Mouse (Mus musculus) naive thymus-derived CD4-positive, alpha-beta T cell, adult 2 months (primary cell): ENCODE data around the gene Herc3.

Experiments
- DNase-seq: peaks from one replicate; pipeline ENCODE4 v3.0.0-alpha.2; 2011; ENCODE audit warnings: low read depth

Herc3 gene

GRCm38 (mm10) chr6:58920735-58921134, 89.5 kb downstream of the Herc3 start:
- no peak for DNase-seq

DNA sequence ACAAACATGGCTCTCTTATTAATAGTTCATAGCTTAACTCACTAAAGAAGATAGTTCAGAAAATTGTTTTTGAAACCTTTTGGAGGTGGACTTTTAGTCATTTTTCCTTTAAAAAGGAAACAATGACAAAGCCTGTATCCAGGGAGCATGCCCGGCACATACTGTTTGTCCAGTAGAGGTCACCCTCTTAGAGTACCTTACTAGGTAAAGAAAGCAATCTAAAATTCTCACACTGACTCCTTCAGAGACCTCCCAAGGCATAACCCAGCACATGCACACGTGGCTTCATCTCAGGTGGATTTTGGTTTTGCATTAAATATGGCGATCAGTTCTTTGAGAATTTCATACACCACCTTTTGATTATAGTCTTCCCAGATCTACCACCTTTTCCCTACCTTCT, 90.4 kb downstream of the Herc3 start:
- no peak for DNase-seq

DNA sequence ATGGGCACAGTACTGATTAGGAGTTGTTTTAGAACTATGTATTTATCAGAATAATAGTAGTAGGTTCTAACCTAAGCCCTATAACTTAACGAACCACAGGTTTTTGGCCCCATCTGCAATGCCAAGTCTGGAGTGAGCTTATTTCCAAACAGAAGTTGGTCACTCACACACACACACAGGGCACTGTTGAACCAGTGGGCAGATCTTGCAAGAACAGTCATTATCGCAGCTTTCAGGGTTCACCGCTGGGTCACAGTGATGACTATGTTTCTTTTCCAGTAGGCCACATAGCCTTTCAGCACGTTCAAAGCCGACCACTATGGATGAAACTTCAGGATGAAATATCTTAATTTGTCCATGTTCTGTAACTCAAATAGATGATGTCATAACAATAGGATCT, 91.2 kb downstream of the Herc3 start:
- no peak for DNase-seq

DNA sequence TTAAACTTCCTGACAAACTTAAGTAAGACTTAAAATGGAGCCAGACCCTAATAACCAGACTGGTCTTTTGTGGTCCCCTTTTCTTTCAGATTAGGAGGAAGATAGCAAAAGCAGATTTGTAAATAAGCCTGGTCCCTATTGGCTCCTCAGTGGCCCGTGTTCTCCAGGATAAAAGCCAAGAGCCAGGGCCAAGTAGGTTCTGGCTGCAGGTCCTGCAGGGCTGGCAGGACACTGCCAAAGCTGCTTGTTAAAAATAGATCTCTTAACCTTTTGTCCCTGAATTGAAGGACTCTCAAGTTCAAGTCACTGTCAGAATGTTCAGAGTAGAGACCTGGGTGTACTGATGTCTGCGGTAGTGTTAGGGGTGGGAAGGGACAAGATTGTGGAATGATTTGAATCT, 96.6 kb downstream of the Herc3 start:
- no peak for DNase-seq

- DNase-seq: no peak
Measured at GRCm38 (mm10) chr6:58929911-58930431, 98.7 kb downstream of the Herc3 start.

DNA sequence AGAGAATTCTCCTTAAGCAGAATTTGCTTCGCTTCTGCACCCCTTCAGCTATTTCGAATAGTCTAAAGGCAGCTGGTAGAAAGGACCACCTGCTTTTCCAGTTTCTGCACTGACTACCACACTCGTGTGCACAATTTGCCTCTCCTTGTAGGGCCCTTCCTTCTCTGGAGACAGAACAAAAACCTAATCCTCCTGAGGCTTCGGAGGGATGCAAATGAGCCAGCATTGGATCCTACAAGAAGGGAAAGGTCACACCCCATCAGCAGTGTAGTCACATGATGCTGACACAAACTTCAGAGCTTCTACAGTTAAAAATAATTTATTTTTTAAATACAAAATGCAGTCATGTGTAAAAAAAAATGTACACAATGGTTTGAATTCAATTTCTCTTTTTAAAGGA, 99.9 kb downstream of the Herc3 start:
- no peak for DNase-seq

DNA sequence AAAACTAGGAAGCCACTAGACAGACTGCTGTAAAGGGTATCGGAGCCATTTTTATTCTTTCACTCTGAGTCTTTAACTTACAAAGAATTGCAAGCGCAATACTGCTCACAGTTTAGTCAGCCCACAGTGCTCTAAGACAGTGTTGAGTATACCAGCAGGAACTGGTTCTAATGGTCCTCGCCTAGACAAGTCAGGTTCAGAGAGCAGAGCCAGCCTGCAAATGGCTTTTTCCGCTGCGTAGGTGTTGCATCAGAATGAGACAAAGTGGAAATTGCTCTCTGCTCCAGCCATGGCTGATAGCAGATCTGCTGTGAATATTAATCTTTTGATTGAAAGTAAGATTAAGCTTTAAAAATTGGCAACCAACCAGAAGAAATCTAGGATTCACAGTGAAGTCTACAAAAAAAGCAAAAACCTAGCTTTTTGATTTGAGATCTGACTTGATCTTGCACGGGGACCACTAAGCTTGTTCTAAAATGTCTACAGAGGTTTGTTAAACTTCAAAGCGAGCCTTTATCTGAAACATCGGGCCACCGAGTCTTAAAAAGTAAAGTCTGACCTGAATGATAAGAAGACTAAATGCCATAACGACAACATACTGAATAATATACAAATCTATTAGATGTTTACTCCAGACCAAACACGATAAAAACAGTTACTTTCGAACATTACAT, 101.4 kb downstream of the Herc3 start:
- DNase-seq: no peak

DNA sequence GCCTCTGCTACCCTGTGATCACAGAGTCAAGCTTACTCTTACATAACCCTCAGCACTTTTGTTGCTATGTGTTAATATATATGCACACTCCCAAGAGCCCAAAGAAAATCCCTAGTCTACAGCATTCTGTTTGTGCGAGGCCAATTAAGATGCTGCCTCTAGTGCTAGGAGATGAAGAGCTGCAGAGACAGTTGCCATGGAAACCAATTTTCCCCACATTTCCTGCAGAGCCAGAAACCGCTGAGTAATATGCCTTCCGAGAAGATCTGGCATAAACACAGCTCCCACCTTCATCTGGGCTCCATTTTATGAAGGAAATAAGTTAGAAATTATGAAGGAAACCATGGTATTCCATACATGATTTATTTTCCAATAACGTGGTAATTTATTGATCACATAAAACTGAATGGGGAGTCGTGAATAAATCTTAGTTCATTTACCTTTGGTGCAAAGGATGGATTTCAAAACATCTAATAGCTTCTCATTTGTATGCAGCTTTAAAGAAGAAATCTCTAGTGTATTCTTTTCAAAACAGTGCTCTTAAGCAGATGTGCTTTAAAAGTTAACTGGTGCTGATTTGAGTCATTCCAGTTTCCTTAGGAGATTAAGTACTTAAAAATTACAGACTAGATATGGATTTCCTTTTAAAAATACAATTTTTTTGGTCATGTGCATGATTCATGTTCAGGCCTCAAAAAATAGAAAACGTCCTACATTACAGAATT, 102.1 kb downstream of the Herc3 start:
- DNase-seq: no peak

DNA sequence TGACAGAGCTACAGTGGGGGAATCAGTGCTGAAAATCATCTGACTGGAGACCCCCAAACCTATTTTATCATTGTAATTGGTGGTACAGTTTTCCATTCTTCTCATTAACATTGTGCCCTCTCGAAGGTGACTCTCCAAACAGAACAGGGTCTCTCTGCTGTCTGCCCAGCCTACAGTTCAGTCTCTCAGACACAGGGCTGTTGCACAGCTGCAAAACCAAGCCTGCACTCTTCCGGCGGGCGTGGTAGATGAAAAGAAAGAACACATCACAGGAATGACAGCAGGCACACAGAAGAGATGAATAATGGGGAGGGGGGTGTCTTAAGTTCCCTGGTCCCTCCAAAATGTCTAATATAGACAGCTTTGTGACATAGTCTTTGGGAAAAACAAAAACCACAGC, 102.9 kb downstream of the Herc3 start:
- DNase-seq: no peak

- DNase-seq: no peak
Measured at GRCm38 (mm10) chr6:58937726-58938125, 106.5 kb downstream of the Herc3 start.

DNA sequence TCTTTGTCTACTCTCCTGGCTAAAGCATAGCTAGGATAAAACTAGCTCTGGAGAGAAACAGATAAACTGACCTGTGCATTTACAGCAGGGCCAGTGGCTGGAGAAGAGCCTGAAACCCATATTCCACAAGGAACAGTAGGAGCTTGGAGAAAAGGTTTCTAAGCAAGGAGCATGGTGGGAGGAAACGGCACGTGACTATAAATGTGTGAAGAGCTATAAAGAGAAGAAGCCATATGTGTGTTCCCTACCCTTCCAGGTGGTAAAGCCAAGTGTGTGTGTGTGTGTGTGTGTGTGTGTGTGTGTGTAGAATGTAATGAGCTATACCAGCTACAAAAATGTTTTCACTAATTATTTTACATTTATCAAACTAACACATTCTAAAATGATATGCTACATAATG, 111.0 kb downstream of the Herc3 start:
- DNase-seq: no peak

- no peak for DNase-seq
Measured at GRCm38 (mm10) chr6:58943958-58944357, 112.7 kb downstream of the Herc3 start.

DNA sequence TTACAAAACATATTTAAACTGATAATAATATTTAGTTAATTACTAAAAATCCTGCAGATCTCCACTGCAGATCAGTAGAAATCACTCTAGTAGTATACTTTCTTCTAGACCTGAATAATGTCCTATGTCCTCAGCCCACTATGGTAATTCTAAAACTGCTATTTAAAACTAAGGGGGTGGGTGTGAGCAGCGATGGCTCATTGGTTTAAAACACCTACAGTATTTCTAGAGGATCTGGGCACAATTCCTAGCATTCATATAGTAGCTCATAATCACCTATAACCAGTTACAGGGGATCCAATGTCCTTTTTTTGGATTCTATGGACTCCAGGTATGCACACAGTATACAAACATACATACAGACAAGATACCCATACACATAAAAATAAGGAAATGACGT, 115.0 kb downstream of the Herc3 start:
- DNase-seq: no peak

DNA sequence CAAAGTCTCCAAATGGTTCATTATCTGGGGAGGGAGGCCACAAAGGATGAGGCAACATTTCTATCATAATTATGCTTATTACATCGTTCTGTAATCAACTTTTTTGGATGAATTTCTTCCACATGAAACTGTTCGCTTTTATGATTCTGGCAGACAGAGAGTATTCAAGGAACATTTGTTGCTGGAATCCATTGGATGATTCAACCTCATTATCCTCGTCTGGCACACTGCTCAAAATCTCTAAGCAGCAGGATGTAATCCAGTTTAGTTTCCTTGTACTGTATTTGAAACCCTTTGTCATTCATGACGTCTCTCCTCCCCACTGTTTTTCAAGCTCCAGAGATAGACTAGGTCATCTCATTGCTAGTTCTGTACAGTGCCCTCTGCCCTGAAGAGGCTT, 115.6 kb downstream of the Herc3 start:
- no peak for DNase-seq

DNA sequence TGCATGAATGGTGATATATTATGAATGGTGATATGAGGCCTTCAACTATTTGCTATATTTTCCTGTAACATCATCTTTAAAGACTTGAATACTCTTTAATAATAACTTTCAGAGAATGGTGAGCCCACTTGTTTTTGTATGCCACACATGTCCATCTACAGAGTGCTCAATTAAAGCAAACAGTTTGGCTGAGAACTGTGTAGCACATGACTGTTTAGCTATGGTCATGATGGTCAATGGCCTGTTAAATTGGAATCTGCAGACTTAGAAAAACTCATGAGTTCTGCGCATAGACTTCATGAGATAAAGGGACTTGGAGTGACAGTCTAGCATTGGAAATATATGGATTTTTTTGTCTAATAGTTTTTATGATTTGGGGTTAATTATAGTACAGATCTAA, 119.1 kb downstream of the Herc3 start:
- no peak for DNase-seq

DNA sequence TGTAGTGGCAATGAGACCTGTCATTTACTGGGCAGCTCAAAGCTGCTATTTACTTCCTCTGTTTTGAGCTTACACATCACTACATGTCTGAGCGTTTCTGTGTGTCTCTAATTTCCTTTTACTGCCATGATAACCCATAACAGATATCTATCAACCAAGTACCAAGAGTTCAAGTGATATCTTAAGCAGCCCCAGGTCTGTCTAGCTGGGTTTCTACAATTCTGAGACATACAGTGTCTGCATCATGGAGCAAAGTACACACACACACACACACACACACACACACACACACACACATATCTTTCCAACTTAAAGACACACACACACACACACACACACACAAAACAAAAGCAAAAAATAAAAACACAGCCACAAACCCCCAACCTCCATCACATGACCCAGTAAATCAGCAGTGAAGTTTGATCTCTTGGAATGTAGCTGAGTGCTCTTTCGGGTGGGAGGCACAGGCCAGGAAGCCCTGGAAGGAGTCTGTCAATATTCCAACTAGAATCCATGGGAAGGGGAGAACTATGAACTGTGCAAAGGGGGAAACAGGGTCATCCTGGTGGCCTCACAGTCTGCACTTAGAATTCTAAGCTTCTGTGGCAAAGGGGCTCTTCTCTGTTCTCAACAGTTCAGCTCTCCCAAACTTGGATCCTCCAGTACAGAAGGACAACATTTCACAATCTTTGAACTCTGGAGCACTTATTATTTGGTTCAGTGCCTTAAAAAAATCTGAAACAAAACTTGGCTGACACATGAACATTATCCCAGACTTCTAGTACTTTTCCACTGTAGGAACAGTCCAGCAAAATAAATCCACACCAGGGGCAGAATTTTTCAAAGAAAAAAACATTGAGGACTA, 120.1 kb downstream of the Herc3 start:
- no peak for DNase-seq

GRCm38 (mm10) chr6:58960523-58960922, 129.3 kb downstream of the Herc3 start:
- no peak for DNase-seq

DNA sequence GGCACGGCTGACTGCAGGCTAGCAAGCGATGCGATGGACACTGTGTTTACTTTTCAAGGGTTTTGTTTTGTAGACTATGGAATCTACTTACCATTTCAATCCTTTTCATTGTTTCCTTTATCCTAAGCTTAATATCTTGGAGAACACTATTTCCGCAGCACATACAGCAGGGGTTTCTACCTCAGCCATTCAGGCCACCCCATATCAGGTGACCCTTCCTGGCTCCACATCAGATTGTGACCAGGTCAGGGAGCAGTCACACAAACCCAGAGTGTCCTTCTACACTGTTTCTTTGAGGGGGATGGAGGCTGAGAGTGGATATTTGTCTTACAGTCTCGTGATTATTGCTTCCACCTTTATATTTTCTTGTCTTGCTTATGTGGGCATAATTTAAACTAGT, 131.4 kb downstream of the Herc3 start:
- DNase-seq: no peak

GRCm38 (mm10) chr6:58964091-58964490, 132.8 kb downstream of the Herc3 start:
- no peak for DNase-seq

DNA sequence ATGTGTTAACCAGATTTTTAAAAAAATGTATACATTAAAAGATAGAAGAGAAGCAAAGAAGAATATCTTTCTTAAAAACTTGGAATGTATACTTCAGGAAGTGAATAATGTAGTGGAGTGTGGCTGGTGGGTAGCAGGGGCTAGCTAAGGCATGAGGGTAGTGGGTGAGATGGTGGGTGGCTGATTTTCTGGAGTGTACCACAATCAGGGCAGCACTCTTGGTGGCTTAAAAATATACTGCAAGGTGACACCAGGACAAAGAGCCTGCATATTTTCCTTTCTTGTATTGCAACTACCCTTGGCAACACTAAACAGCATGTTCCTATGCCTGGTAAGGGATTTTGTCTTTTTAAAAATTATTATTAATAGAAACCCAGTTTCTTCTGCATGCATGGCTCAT, 133.3 kb downstream of the Herc3 start:
- DNase-seq: no peak

DNA sequence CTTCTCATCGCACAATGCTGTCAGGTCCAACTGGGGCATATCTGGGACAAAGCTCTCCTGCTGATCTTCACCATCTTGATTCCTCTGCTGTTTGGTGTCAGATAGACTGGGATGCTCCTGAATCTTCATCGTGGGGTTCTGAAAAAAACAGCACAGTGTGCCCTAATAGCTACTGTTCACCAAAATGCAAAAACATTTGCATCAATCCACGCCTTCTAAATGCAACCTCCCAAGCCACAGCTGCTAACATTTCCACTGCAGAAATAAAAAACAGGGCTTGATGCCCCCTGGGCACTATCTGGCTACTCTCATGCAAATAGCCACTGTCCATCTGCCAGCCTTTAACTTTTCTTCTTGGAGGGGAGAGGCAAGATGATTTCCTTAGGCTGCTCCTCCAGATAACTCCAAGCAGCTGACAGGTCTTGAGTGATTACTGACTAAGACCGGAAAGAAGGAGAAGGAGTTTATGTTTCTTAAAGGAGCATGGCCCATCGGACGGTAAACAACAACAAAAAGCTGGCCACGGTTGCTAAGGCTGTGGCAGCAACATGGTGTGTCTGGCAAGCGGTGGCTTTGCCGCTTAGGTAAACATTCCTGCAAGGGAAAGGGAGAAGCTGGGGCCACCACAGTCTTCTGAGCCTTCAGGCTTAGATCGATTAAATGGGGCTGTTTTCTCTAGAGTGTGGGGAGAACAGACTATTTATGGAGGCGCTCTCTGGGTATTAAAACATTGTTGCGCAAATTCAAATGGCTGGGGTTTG, 134.0 kb downstream of the Herc3 start:
- DNase-seq: no peak

GRCm38 (mm10) chr6:58968272-58968671, 137.0 kb downstream of the Herc3 start:
- DNase-seq: no peak
